Mouse (Mus musculus): ENCODE results near the gene Tmem170b.
"Not testable (repeated sequence)": the region's sequence is repeated elsewhere in the genome, so short reads cannot be mapped to it uniquely, and the experiment has no call there.

Tmem170b gene

DNA sequence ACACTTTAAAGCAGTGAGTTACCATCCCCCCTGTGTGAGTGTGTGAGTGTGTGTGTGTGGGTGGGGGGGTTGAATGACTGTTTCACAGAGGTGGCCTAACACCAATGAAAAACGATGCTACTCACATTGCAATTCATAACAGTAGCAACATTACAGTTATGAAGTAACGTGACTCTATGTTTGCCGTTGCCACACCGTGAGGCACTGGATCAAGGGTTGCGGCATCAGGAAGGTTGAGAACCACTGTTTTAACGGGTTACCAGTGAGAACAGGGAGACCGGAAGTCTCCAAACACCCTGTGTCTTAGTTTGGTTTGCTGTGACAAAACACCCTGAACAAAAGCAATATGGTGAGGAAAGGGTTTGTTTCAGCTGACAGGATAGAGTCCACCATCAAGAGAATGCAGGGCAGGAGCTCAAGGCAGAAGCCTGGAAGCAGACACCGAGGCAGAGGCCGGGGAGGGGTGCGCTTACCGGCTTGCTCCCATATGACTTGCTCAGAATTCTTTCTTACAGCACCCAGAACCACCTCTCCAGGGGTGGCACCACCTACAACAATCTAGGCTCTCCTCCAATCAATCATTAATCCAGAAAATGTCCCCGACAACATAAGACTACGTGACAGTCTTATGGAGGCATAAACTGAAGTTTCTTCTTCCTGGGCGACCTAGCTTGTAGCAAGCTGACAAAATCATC, 57.9 kb downstream of the Tmem170b start:
- DNase-seq (ENCODE audit: low read depth in 1 of 2, low spot score in 2 of 2), result no peak

GRCm38 (mm10) chr13:41669951-41670350, 64.2 kb downstream of the Tmem170b start:
- no peak for DNase-seq (ENCODE audit: low read depth in 1 of 2, low spot score in 2 of 2)

DNA sequence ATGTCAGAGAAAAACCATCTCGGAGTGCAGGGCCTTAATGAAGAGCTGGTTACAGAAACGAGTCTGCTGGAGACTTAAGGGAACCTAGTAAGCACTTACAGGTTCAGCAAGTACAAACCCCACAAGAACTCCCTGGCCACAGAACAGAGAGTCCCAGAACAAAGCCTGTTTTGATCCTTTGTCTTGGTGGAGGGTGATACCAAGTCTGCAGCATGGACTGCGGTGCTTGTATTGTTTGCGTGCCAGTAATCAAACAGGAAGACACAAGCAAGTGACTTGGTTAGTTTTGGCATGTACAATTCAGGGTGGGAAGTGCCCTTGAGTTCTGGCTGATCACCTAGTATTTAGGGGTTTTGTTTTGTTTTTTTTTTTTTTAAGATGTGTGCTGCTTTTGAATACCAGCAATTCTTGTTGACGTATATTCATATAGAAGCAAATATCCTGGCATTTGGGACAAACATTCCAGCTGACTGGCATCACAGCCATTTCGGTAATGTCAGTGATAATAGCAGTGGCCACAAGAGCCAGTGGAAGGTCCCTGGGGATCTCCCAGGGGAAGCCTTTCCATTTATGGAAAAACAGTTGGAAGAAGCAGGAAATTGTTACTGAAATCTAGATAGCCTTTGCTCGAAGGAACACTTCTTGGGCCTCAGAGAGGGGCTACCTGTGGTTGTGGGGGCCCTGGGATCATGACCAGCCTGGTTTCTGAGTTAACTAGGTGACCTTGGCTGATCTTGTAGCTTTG, 64.9 kb downstream of the Tmem170b start:
- no peak for DNase-seq (ENCODE audit: low read depth in 1 of 2, low spot score in 2 of 2)

- DNase-seq (ENCODE audit: low read depth in 1 of 2, low spot score in 2 of 2), result no peak
Observed at GRCm38 (mm10) chr13:41671136-41671705, 65.5 kb downstream of the Tmem170b start.

GRCm38 (mm10) chr13:41672904-41673303, 67.2 kb downstream of the Tmem170b start:
- not testable (repeated sequence) for DNase-seq (ENCODE audit: low read depth in 1 of 2, low spot score in 2 of 2)

- DNase-seq (ENCODE audit: low read depth in 1 of 2, low spot score in 2 of 2), result no peak
Observed at GRCm38 (mm10) chr13:41673541-41673940, 67.8 kb downstream of the Tmem170b start.

DNA sequence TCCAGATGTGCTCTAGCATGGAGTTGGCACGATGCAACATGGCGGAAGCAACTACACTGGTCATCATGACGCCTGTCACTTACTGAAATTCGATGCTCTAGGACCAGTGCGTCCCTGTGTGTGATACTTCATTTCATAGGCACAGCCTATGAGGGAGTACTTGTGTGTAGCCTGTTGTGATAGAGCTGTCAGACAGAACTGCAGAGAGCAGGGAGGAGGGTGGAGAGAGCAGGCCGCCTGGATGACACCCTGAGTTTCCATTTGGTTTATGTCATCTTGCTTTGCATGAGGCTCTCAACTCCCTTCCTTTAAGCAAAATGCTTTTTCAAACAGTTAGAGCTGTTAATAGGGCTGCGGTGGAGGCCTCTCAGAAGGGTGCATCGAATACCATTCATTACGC, 68.9 kb downstream of the Tmem170b start:
- DNase-seq (ENCODE audit: low read depth in 1 of 2, low spot score in 2 of 2), result not testable (repeated sequence)

- DNase-seq (ENCODE audit: low read depth in 1 of 2, low spot score in 2 of 2), result no peak
Observed at GRCm38 (mm10) chr13:41675498-41675897, 69.8 kb downstream of the Tmem170b start.

- no peak for DNase-seq (ENCODE audit: low read depth in 1 of 2, low spot score in 2 of 2)
Observed at GRCm38 (mm10) chr13:41675966-41676835, 70.5 kb downstream of the Tmem170b start.

- no peak for DNase-seq (ENCODE audit: low read depth in 1 of 2, low spot score in 2 of 2)
Observed at GRCm38 (mm10) chr13:41676836-41677186, 71.1 kb downstream of the Tmem170b start.

GRCm38 (mm10) chr13:41680854-41681549, 75.3 kb downstream of the Tmem170b start:
- no peak for DNase-seq (ENCODE audit: low read depth in 1 of 2, low spot score in 2 of 2)

GRCm38 (mm10) chr13:41682341-41683119, 76.8 kb downstream of the Tmem170b start:
- DNase-seq (ENCODE audit: low read depth in 1 of 2, low spot score in 2 of 2), result no peak

DNA sequence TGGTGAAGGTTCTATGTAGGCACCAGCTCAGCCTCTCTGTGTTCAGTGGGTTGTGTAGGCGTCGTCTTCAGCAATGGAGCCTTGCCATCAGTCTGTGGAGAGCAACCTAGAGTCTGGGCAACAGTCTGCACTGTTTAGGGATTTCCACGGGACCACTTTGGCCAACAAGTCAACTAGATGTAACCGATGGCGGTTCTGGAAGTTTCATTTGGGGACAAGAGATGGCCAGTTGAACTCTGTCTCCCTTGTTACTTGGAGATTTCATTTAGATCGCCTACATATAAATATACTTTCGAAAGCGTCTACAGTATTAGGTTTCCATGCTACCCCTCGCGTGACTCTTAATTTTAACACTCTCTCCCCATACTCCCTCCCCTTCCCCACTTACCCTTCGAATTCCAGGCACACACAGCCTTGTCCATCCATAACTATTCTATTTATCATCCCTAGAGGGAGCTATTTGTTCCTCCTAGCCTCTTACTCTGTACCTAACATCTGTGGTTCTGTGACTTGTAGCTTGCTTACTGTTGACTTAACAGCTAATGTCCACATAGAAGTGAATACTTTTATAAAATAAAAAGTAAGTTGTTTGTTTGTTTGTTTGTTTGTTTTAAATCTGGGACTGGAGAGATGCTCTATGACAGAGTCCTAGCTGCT, 77.8 kb downstream of the Tmem170b start:
- no peak for DNase-seq (ENCODE audit: low read depth in 1 of 2, low spot score in 2 of 2)

GRCm38 (mm10) chr13:41685499-41685898, 79.8 kb downstream of the Tmem170b start:
- no peak for DNase-seq (ENCODE audit: low read depth in 1 of 2, low spot score in 2 of 2)

- no peak for DNase-seq (ENCODE audit: low read depth in 1 of 2, low spot score in 2 of 2)
Observed at GRCm38 (mm10) chr13:41689055-41689454, 83.3 kb downstream of the Tmem170b start.

DNA sequence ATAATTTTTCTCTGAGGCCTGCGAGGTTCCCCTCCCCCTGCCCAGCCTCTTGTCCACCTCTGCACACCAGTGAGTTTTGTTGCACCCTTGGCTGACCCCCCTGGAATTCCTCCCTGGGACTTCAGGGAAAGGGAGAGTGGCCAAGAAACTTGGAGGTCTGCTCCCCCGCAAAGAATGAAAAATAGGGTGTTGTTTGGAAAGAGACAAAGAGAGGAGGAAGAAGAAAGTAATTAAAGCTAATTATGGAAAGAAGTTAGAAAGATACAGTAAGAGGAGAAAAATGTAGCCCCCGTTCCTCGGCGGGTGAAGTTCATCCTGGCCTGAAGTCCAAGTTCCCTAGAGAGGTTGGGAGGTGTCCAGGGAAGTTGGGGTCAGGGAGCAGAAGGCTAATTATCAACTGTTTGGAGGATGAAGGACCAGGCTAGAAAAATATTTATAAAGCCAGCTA, 83.9 kb downstream of the Tmem170b start:
- DNase-seq (ENCODE audit: low read depth in 1 of 2, low spot score in 2 of 2), result no peak

Measured in monocyte, adult 2 months (primary cell).